Mouse (Mus musculus) embryonic fibroblast, embryonic 13.5 days (primary cell): ENCODE data around the gene Cnpy1. TPM values are rescaled to one million over a fixed set of nuclear protein-coding genes. Genes with fewer than 3 reads are reported as not detected.

Experiments
- H3K27ac ChIP-seq: 2 replicates; pipeline ENCODE4 v1.5.1; 2012; ENCODE audit warnings: low read length, control low read depth, inconsistent platforms; ENCODE audit not compliant: insufficient read depth
- H3K4me1 ChIP-seq: 2 replicates; pipeline ENCODE4 v1.6.1; 2011; ENCODE audit warnings: low read length; ENCODE audit not compliant: control insufficient read depth, insufficient read depth
- H3K4me3 ChIP-seq: 2 replicates; pipeline ENCODE4 v1.5.1; 2011; ENCODE audit warnings: mild to moderate bottlenecking, control low read depth, low read length; ENCODE audit not compliant: insufficient read depth
- CTCF ChIP-seq: IDR thresholded peaks from 2 replicates; pipeline ENCODE4 v1.5.1; 2011; ENCODE audit warnings: mild to moderate bottlenecking, control low read depth, low read length, moderate library complexity, borderline replicate concordance; ENCODE audit not compliant: insufficient read depth
- POLR2A ChIP-seq: IDR thresholded peaks from 2 replicates; pipeline ENCODE4 v1.6.1; 2011; ENCODE audit warnings: low read depth, mild to moderate bottlenecking, control low read depth, low read length, moderate library complexity
- polyA plus RNA-seq: library from polyadenylated mRNA; stranded (reverse); fragments of >200 nt; gene quantifications from 2 replicates; pipeline ENCODE4 v1.2.4, GENCODE M21; 2011; ENCODE audit warnings: low read depth; ENCODE audit not compliant: missing spikeins, insufficient read length

The Cnpy1 gene
- polyA plus RNA-seq, 1 experiment = not detected

GRCm38 (mm10) chr5:28263852-28264251 lies 18.2 kb upstream of the Cnpy1 start:
- Histone ChIP-seq H3K4me3 (no peak overlapping the region), H3K4me1 (no peaks in the 10 kb centered on the region), H3K27ac (no peak overlapping the region)
- TF ChIP-seq POLR2A = no peak
- no peak for TF ChIP-seq CTCF

GRCm38 (mm10) chr5:28262070-28262469 lies 16.5 kb upstream of the Cnpy1 start:
- TF ChIP-seq POLR2A (no peak), CTCF (no peak)
- Histone ChIP-seq H3K27ac (no peak overlapping the region), H3K4me3 (no peak overlapping the region)

GRCm38 (mm10) chr5:28259939-28260338 lies 14.3 kb upstream of the Cnpy1 start:
- Histone ChIP-seq H3K4me1 (no peaks in the 10 kb centered on the region), H3K27ac (no peak overlapping the region), H3K4me3 (no peak overlapping the region)
- TF ChIP-seq CTCF (no peak), POLR2A (no peak)

More at GRCm38 (mm10) chr5:28262070-28262469, 16.5 kb upstream of the Cnpy1 start:
- no peaks in the 10 kb centered on the region for H3K4me1 ChIP-seq

- H3K4me3 ChIP-seq = no peak overlapping the region
- no peaks in the 10 kb centered on the region for H3K4me1 ChIP-seq
- no peak overlapping the region for H3K27ac ChIP-seq
- TF ChIP-seq POLR2A = no peak
Measured at GRCm38 (mm10) chr5:28259385-28259784, 13.8 kb upstream of the Cnpy1 start.

GRCm38 (mm10) chr5:28257816-28258215 lies 12.2 kb upstream of the Cnpy1 start:
- Histone ChIP-seq H3K4me3 (no peak overlapping the region), H3K4me1 (no peaks in the 10 kb centered on the region), H3K27ac (no peak overlapping the region)
- TF ChIP-seq CTCF = no peak
- no peak for TF ChIP-seq POLR2A

GRCm38 (mm10) chr5:28252999-28253398 lies 7.4 kb upstream of the Cnpy1 start:
- H3K27ac ChIP-seq = no peak overlapping the region
- no peaks in the 10 kb centered on the region for H3K4me1 ChIP-seq
- no peak overlapping the region for H3K4me3 ChIP-seq
- no peak for TF ChIP-seq POLR2A
- no peak for TF ChIP-seq CTCF

- Histone ChIP-seq H3K4me3 (no peak overlapping the region), H3K4me1 (no peaks in the 10 kb centered on the region), H3K27ac (no peak overlapping the region)
- TF ChIP-seq CTCF = no peak
- TF ChIP-seq POLR2A = no peak
Measured at GRCm38 (mm10) chr5:28252260-28252659, 6.7 kb upstream of the Cnpy1 start.

GRCm38 (mm10) chr5:28251211-28251764 lies 5.7 kb upstream of the Cnpy1 start:
- no peak overlapping the region for H3K4me3 ChIP-seq
- H3K27ac ChIP-seq = no peak overlapping the region
- TF ChIP-seq CTCF = no peak
- no peak for TF ChIP-seq POLR2A
- no peaks in the 10 kb centered on the region for H3K4me1 ChIP-seq

GRCm38 (mm10) chr5:28250479-28250878 lies 4.9 kb upstream of the Cnpy1 start:
- Histone ChIP-seq H3K4me3 (no peak overlapping the region), H3K4me1 (no peaks in the 10 kb centered on the region), H3K27ac (no peak overlapping the region)
- TF ChIP-seq POLR2A = no peak
- no peak for TF ChIP-seq CTCF

GRCm38 (mm10) chr5:28245121-28245520 lies 485 bp downstream of the Cnpy1 start:
- no peaks in the 10 kb centered on the region for H3K4me1 ChIP-seq

More at GRCm38 (mm10) chr5:28245121-28245520, 485 bp downstream of the Cnpy1 start:
- no peak for TF ChIP-seq CTCF
- TF ChIP-seq POLR2A = no peak
- Histone ChIP-seq H3K27ac (no peak overlapping the region), H3K4me3 (no peak overlapping the region)
